Mouse (Mus musculus): ENCODE results near the gene Tbxa2r. TPM values are rescaled to one million over a fixed set of nuclear protein-coding genes. Genes with fewer than 3 reads are reported as not detected.

Tbxa2r gene
- polyA plus RNA-seq, 1 experiment: 310 TPM

DNA sequence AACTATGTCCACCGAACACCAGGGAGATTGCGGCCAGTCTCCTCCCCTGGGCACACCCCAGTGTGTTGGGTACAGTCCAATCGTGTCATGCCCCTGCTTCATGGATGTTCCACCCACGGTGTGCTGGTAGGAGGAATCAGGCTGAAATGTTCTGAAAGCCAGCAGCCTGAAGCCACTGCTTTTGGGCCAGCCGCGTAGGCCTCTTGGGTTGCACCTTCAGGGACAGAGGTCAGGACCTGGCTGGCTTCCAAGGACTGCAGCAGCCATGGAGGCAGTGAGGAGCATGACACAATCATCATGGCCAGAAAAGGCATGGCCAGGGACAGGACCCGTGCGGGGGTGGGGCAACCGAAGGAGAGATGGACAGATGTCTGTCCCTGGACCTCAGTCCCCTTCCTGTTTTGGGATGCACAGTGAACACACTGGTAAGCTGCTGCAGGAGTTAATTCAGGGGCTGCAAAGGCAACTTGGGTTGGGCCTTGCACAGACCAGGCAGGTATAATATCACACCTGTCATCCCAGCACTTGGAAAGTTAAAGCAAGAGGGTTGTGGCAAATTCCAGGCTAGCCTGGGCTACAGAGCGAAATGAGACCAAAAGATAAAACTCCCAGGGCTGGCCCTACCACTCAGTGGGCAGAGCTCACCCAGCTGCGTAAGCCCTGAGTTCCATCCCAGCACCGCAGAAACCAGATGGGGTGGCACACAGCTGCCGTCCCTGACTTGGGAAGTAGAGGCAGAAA is 9.8 kb upstream of the Tbxa2r start:
- no peak for TF ChIP-seq POLR2A (IDR thresholded peaks at IDR 0.05; ENCODE audit: control insufficient read depth, extremely low read depth, insufficient read depth, low read length, poor library complexity)
- TF ChIP-seq CTCF (IDR thresholded peaks at IDR 0.05; ENCODE audit: borderline replicate concordance, control insufficient read depth, extremely low read depth, insufficient read depth, low read length, poor library complexity): no peak
- peaks cover 28% of the 10 kb centered on the region for H3K36me3 ChIP-seq (ENCODE audit: control insufficient read depth, insufficient read depth, low read length)
- no peaks in the 10 kb centered on the region for H3K27me3 ChIP-seq (ENCODE audit: control insufficient read depth, insufficient read depth, low read length)
- no peak overlapping the region for H3K27ac ChIP-seq (ENCODE audit: control insufficient read depth, insufficient read depth, low read length)
- no peak for DNase-seq
- H3K4me3 ChIP-seq (ENCODE audit: control insufficient read depth, insufficient read depth, low read length): no peak overlapping the region
- peaks cover 27% of the 10 kb centered on the region for H3K4me1 ChIP-seq (replicated peaks; ENCODE audit: control insufficient read depth, insufficient read depth, low read length)
- 93% methylated on average over 13 of the region's 13 CpGs for WGBS

DNA sequence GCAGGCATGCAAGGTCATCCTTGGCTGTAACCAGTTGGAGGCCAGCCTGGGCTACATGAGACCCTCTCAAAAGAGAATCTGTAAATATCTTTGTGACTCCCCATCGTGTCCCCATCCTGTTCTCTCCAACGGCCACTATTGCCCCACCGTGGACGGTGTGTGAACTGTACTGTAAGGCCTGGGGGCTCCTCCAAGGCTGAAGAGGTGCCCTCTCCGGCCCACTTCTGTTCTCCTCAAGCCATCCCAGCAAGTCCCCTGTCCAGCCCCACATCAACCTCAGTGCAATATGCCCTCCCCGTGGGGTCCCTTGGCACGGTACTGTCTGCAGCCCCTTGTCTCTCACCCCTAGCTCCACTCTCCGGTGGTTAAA is 9.2 kb upstream of the Tbxa2r start:
- 48% methylated on average over 8 of the region's 8 CpGs for WGBS
- peak; percentile 52 for DNase-seq

DNA sequence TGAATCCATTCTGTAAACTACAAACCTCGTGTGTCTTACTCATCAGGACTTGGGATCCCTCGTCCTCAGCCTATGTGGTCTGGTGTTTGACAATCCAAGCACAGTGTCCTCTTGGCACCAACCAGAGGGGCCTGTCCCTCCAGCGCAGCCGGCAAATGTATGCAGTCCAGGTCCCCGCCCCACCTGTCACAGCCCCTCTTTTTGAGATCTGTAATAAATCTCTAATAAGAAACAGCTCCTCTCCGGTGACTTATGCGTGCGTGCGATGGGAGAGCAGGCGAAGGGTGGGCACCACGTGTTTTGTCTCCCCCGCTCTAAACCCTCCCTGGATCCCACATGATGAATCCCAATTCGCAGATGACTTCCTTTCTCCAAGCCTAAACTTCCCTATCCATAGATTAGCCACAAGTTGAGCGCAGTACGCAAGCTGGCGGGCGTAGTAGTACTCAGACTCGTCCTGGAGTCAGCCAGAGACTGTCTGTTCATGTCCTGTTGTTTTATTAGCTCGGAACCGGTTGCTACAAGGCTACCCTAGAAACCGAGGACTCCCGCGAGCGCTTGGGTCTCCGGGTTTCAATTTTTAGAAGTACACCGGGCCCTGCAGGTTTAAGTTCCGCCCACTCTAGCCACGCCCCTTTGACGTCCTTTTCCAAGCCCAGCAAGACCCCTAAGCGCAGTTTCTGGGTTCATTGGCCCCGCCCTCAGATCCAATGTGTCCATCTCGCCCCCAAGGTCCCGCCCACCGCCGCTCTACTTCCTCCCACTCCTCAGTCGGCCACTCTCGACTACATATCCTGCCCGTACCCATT is 8.6 kb upstream of the Tbxa2r start:
- H3K4me1 ChIP-seq (replicated peaks; ENCODE audit: control insufficient read depth, insufficient read depth, low read length): peaks cover 27% of the 10 kb centered on the region
- DNase-seq: peak; percentile 96
- 2% methylated on average over 38 of the region's 38 CpGs for WGBS
- H3K27me3 ChIP-seq (ENCODE audit: control insufficient read depth, insufficient read depth, low read length): no peaks in the 10 kb centered on the region
- peaks cover 36% of the 10 kb centered on the region for H3K36me3 ChIP-seq (ENCODE audit: control insufficient read depth, insufficient read depth, low read length)
- H3K27ac ChIP-seq (ENCODE audit: control insufficient read depth, insufficient read depth, low read length): peak overlapping the region; percentile 65
- TF ChIP-seq CTCF (IDR thresholded peaks at IDR 0.05; ENCODE audit: borderline replicate concordance, control insufficient read depth, extremely low read depth, insufficient read depth, low read length, poor library complexity) (no peak), POLR2A (IDR thresholded peaks at IDR 0.05; ENCODE audit: control insufficient read depth, extremely low read depth, insufficient read depth, low read length, poor library complexity) (no peak)
- peak overlapping the region; percentile 47 for H3K4me3 ChIP-seq (ENCODE audit: control insufficient read depth, insufficient read depth, low read length)

More for the DNA sequence above, 9.2 kb upstream of the Tbxa2r start:
- Histone ChIP-seq H3K4me1 (replicated peaks; ENCODE audit: control insufficient read depth, insufficient read depth, low read length) (peaks cover 27% of the 10 kb centered on the region), H3K4me3 (ENCODE audit: control insufficient read depth, insufficient read depth, low read length) (no peak overlapping the region), H3K27me3 (ENCODE audit: control insufficient read depth, insufficient read depth, low read length) (no peaks in the 10 kb centered on the region), H3K36me3 (ENCODE audit: control insufficient read depth, insufficient read depth, low read length) (peaks cover 33% of the 10 kb centered on the region), H3K27ac (ENCODE audit: control insufficient read depth, insufficient read depth, low read length) (peak overlapping the region; percentile 65)
- no peak for TF ChIP-seq POLR2A (IDR thresholded peaks at IDR 0.05; ENCODE audit: control insufficient read depth, extremely low read depth, insufficient read depth, low read length, poor library complexity)
- no peak for TF ChIP-seq CTCF (IDR thresholded peaks at IDR 0.05; ENCODE audit: borderline replicate concordance, control insufficient read depth, extremely low read depth, insufficient read depth, low read length, poor library complexity)

DNA sequence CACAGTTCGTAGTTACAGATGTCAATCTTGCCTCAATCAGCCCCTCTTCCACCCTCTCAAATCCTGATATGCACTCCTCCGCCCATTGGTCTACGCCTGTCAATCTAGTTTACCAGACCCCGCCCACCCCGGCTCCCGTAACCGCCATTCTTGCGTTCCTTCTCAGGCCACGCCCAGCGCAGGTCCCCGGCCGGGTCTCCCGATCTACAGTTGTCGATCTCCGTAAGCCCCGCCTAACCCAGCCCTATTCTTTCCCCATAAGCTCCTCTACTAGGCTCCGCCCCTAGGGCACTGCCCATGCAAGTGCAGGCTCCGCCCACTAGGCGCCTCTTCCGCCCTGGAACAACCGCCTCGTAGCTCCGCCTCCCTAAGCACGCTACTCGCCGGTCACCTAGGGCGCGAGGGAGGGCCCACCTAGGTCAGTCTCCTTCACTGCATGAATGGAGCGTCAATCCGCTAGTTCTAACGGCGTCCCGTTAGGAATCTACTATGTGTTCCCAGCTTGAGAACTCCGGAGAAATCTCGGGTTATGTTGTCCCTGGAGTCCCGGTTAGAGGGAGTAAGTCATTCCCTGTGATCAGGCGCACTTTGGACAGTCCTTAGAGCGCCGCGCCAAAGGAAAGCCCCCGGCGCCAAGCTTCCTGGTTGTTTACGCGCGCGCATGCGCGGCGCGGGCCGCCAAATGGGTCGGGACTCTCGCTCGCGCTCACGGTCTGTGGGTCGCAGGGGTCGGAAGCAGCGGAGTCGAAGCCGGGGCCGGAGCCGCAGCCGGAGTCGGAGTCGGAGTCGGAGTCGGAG is 7.8 kb upstream of the Tbxa2r start, which contains the start of gene Cactin:
TSS of gene Cactin (plus strand) at position 554 of the 798 bp plus-strand sequence.
- peak within 1 kb of the TSS; percentile 66 for H3K27ac ChIP-seq (ENCODE audit: control insufficient read depth, insufficient read depth, low read length)
- peaks cover 27% of the 10 kb centered on the region for H3K4me1 ChIP-seq (replicated peaks; ENCODE audit: control insufficient read depth, insufficient read depth, low read length)
- peak; percentile 99 for DNase-seq
- peak within 1 kb of the TSS; percentile 81 for H3K4me3 ChIP-seq (ENCODE audit: control insufficient read depth, insufficient read depth, low read length)
- under 1% methylated on average over 68 of the region's 68 CpGs for WGBS
- TF ChIP-seq CTCF (IDR thresholded peaks at IDR 0.05; ENCODE audit: borderline replicate concordance, control insufficient read depth, extremely low read depth, insufficient read depth, low read length, poor library complexity) (peak; percentile 54; the same call in 1 of the 2 replicates), POLR2A (IDR thresholded peaks at IDR 0.05; ENCODE audit: control insufficient read depth, extremely low read depth, insufficient read depth, low read length, poor library complexity) (peak; percentile 54; the same call in 1 of the 2 replicates)
- peaks cover 38% of the 10 kb centered on the region for H3K36me3 ChIP-seq (ENCODE audit: control insufficient read depth, insufficient read depth, low read length)
- H3K27me3 ChIP-seq (ENCODE audit: control insufficient read depth, insufficient read depth, low read length): no peaks in the 10 kb centered on the region

DNA sequence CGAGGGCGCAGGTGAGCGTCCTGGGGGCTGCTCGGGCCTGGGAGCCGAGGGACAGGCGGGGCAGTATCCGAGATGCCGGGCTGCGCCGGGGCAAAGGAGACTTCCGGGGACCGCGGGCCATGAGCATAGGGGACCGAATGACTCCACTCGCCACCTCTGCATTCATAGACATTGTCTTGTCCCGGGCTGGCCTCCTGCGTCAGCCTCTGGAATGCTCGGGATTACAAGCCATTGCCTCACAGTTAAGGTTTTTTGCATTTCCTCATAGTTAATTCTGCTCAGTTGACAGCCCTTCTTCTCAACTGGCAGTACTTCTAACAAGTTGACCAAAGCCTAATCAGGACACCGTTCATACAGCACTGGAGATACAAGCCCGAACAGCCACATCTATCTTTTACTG is 7.1 kb upstream of the Tbxa2r start:
- peaks cover 45% of the 10 kb centered on the region for H3K36me3 ChIP-seq (ENCODE audit: control insufficient read depth, insufficient read depth, low read length)
- peaks cover 31% of the 10 kb centered on the region for H3K4me1 ChIP-seq (replicated peaks; ENCODE audit: control insufficient read depth, insufficient read depth, low read length)
- H3K27ac ChIP-seq (ENCODE audit: control insufficient read depth, insufficient read depth, low read length): no peak overlapping the region
- H3K4me3 ChIP-seq (ENCODE audit: control insufficient read depth, insufficient read depth, low read length): peak overlapping the region; percentile 81
- H3K27me3 ChIP-seq (ENCODE audit: control insufficient read depth, insufficient read depth, low read length): no peaks in the 10 kb centered on the region
- no peak for DNase-seq
- WGBS: under 1% methylated on average over 20 of the region's 20 CpGs
- no peak for TF ChIP-seq POLR2A (IDR thresholded peaks at IDR 0.05; ENCODE audit: control insufficient read depth, extremely low read depth, insufficient read depth, low read length, poor library complexity)

DNA sequence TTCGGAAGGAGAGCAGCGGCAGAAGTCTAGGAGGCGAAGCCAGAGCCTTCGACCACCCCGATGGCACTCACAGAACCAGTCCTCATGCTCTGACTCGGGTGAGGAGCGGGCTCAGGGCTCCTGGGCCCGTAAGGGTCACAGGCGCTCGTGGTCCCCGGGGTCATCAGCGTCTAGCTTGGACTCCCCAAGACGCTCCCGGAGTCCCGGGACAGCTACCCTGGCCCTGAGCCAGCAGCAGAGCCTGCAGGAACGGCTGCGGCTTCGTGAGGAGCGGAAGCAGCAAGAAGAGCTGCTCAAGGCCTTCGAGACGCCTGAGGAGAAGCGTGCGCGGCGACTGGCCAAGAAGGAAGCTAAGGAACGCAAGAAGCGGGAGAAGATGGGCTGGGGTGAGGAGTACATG is 6.1 kb upstream of the Tbxa2r start:
- Histone ChIP-seq H3K27me3 (ENCODE audit: control insufficient read depth, insufficient read depth, low read length) (no peaks in the 10 kb centered on the region), H3K4me3 (ENCODE audit: control insufficient read depth, insufficient read depth, low read length) (no peak overlapping the region), H3K4me1 (replicated peaks; ENCODE audit: control insufficient read depth, insufficient read depth, low read length) (peaks cover 31% of the 10 kb centered on the region), H3K27ac (ENCODE audit: control insufficient read depth, insufficient read depth, low read length) (no peak overlapping the region), H3K36me3 (ENCODE audit: control insufficient read depth, insufficient read depth, low read length) (peaks cover 51% of the 10 kb centered on the region)
- no peak for DNase-seq
- no peak for TF ChIP-seq POLR2A (IDR thresholded peaks at IDR 0.05; ENCODE audit: control insufficient read depth, extremely low read depth, insufficient read depth, low read length, poor library complexity)
- no peak for TF ChIP-seq CTCF (IDR thresholded peaks at IDR 0.05; ENCODE audit: borderline replicate concordance, control insufficient read depth, extremely low read depth, insufficient read depth, low read length, poor library complexity)
- WGBS: 96% methylated on average over 27 of the region's 27 CpGs

All from thymus, adult 2 months (tissue).